Mouse (Mus musculus): ENCODE data around the gene Fam102a.

Fam102a gene

GRCm38 (mm10) chr2:32610610-32611229 lies 75.6 kb downstream of the Fam102a start:
- peak; percentile 43 to 66 for DNase-seq

GRCm38 (mm10) chr2:32612274-32612673 lies 77.1 kb downstream of the Fam102a start:
- no peak for DNase-seq

- no peak for DNase-seq
Observed at GRCm38 (mm10) chr2:32617109-32617508, 82.0 kb downstream of the Fam102a start.

GRCm38 (mm10) chr2:32617601-32618000 lies 82.5 kb downstream of the Fam102a start:
- DNase-seq = no peak

GRCm38 (mm10) chr2:32618051-32618450 lies 82.9 kb downstream of the Fam102a start:
- no peak for DNase-seq

Data from cerebellum, postnatal 25 days (tissue).